Mouse (Mus musculus) bone marrow, adult 2 months (tissue): ENCODE measurements around the gene Pmm2.
A peak's percentile ranks its signal among the peaks of the same experiment; 100 is the strongest.

Experiments
- CTCF ChIP-seq: fragments of 200-500 bp; IDR thresholded peaks from 2 replicates; pipeline ENCODE4 v1.5.1; 2011; ENCODE audit warnings: low read length, control low read depth; ENCODE audit not compliant: control insufficient read depth, insufficient read depth
- POLR2A ChIP-seq: fragments of 200-500 bp; IDR thresholded peaks from 2 replicates; pipeline ENCODE4 v1.6.1; 2011; ENCODE audit warnings: low read depth, mild to moderate bottlenecking, control low read depth, low read length, borderline replicate concordance; ENCODE audit not compliant: control insufficient read depth

- no peak for TF ChIP-seq CTCF
- TF ChIP-seq POLR2A, result peak; percentile 52; the same call in 1 of the 2 replicates
Measured at GRCm38 (mm10) chr16:8675559-8675958, 38.1 kb downstream of the Pmm2 start.
